Mouse (Mus musculus): ENCODE results near the gene Ptgir.

Gene Ptgir

DNA sequence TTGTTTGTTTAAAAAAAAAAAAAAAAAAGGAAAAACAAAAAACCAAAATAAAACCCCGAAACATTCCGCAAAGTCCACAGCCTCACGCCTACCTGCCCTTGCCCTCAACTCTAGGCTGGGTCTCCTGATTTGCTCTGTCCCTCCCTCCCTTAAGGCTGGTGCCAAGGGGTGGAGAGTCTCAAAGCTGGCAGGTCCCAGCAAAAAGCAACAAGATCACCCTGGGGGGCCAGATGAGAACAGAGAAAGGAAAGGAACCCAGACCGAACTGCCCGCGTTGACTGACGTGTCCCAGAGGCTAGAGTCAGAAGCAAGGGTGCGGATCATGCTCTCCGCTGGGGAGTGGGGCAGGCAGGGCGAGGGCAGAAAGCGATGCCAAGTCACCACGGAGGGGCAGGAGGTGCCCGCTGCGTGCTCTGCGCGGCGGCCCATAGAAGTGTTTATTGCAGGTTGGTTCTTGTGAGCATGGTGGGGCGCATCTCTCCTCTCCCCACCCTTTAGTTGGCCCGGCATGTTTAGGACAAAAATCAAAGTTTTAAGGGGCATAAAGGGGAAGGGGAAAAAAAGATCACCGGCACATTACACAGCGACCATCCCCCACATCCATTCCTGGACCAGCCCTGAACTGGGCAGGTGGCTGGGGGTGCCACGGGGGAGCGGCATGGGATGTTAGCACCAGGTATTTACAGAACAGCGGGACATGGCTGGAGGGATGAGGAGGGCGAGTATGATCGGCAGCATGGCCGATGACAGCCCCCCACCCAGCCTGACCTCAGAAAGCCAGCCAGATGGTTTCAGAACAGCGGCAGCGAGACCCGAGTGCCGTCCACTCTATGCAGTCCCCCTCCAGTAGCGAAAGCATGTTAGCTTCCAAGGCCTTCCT lies 9.4 kb downstream of the Ptgir start:
- no peak for DNase-seq (ENCODE audit: extremely low read depth, low read depth, low spot score)

DNA sequence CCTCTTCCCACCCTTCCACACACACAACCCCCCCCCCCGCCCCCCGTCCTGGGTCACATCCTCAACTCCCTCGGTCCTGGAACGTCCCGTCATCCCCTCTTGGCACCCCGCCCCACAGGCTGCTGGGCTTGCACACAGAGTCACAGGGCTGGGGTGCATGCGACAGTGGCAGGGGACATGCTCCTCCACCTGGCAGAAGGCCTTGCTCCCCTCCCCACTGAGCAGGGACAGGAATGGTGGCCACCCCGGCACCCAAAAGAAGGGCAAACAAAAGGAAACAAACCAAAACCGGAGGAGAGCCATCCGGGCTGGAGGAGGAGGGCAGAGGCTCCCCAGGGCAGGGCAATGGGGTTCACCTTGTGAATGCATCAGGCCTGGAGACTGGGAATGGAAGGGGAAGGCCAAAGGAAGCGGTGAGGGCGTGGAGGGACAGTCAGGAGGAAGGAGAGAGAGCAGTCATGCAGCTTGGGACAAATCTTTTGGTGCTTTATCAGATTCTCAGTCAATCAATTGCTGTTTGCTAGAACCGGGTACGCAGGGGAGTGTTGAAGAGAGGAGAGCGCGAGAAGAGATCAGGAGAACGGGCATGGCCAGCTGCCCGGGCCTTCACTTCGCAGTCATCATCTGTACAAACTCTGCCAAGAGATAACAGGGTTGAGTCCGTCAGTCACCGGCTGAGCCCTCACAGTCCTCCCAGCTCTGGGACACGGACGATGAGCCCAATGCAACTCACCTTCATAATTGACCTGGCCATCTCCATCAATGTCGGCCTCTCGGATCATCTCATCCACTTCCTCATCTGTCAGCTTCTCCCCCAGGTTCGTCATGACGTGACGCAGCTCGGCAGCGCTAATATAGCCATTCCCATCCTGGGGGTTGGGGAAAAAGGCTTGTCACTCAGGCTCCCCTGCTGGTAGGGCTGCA lies 10.3 kb downstream of the Ptgir start:
- no peak for DNase-seq (ENCODE audit: extremely low read depth, low read depth, low spot score)

DNA sequence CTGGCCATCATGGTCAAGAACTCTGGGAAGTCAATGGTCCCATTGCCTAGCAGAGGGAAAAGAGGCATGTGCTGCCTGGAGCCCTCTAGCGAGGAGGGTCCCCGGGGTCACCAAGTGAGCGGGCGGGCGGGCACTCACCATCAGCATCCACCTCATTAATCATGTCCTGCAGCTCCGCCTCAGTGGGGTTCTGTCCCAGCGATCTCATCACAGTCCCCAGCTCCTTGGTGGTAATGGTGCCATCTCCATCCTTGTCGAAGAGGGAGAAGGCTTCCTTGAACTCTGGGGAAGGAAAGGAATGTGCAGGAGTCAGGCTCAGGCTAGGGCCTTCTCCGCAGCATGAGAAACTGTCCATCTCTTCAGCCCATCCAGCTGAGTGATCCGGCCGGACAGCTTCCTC lies 11.2 kb downstream of the Ptgir start:
- no peak for DNase-seq (ENCODE audit: extremely low read depth, low read depth, low spot score)

DNA sequence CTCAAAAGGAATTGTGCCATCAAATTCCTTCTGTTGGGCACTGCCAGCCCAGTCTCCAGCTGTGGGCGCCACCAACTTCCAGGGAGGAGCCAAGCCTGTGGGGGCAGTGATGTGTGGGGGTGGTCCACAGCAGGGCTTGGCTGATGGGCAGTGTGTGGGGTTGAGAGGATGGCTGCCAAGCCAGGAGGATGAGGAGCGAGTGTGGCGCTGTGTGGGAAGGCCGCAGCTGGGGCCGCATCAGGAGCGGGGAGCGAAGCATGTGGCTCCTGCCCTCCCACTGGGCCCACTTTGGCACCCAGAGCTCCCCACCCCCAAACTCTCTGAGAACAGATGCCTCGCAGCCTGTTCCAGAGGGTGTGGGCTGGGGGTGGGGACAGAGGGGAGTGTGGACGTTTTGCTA lies 11.7 kb downstream of the Ptgir start:
- no peak for DNase-seq (ENCODE audit: extremely low read depth, low read depth, low spot score)

DNA sequence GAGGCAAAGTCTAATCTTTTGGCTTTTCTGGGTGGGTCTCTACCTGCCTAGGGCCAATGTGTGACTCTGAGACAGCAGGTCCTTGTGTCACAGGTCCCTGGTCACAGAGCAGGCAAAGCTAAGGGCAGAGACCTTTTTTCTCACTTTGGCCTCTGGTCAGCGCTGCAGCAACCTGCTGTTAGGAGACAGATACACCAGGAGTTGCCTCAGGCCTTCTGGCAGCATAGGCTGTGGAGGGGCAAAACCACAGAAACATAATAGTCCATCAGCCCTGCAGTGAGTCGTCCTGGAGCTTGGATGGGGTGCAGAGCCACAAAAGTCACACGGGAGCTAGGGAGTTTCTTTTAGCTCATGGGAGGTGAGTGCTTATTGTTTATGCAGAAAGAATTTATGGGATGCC lies 12.4 kb downstream of the Ptgir start:
- no peak for DNase-seq (ENCODE audit: extremely low read depth, low read depth, low spot score)

DNA sequence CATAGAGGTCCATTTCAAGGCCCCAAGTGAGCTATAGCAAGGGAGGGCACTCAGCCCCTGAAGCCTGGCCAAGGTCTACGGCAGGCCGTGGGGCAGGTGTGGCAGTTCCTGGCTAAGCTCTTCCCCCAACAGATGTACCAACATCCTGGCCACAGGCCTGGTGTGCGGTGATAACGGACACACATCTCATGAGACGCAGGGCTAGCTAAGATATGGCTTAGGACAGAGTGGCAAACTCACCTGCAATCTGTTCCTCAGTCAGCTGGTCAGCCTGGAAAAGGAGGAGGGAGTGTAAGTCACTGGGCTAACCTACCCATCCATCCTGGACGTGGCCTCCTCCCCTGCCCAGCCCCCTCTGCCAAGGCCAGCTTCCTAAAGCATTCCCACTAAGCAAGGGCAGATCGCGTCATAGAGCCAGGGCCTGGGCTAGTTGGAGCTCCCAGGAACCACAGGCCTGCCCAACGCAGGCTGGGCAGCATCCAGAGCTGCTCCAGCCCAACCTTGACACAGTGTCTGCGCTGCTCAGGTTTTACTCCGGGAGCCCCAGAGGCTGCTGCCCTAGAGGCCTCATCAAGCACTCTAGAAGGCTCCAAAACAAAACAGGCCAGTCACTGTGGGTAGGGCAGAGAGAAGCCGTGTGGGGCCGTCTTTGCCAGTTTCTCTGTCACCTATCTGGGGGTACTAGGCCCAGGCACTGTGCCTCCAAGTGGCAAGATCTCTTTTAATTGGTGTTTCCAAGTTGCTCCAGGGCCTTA lies 13.3 kb downstream of the Ptgir start:
- DNase-seq (ENCODE audit: extremely low read depth, low read depth, low spot score): no peak

DNA sequence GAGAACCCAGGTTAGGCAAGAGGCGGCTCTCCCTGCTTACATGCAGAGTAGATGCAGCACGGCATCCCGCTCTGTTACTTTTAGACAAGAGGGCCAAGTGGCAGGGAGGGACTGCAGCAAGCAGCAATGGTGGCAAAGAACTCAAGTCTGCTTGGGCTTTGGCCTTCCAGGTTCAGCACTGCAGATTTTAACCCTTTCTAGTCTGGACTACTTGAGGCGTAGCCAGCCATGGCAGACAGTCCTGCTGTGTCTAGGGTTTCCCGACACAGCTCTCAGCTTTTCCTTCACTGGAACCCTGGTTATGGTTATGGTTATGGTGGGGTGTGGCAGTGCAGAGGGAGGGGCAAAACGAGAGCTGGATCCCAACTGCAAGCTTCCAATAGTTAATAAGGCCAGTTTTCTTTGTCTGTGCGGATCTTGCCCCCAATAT lies 13.9 kb downstream of the Ptgir start:
- no peak for DNase-seq (ENCODE audit: extremely low read depth, low read depth, low spot score)

DNA sequence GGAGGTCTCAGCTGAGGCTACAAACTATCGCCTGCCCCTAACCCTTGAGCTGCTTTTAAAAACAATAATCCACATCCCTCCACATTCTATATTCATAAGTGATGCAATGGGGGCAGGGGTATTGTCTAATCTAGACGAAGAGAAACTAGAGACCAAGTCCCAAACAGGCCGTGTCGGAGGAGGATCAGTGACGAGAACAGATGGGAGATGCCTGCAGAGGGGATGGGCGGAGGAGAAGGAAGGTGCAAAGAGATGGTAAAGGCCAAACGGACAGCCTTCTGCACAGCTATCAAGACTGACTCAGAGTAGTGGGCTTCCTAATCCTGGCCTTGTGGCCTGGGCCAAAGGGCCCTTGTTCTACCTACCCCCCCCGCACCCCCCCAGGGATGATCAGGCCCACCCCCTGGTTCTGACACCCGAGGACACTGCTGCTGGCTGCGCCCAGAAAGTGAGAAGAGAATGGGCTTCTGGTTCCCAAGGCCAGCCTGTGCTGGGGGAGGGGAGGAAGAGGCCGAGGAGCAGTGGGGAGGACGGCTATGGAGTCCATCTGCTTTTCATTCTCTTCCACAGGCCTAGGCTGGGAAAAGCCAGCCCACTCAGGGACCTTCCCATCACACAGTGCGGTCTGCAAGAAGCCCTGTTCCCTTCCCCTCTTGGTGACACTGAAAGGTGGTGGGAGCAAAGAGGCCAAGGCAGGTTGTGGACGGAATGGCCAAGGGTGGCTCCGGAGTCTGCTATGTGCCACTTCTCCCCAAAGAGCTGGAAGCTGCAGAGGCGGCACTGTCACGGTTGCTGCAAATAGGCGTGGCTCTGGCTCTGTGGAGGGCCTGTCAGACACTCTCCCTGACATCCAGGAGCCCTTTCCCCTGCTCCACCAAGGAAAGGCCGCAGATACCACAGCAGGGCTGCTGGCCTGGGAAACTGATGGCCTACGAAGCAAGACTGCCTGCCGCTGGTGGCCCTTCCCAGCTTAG lies 14.8 kb downstream of the Ptgir start:
- no peak for DNase-seq (ENCODE audit: extremely low read depth, low read depth, low spot score)

DNA sequence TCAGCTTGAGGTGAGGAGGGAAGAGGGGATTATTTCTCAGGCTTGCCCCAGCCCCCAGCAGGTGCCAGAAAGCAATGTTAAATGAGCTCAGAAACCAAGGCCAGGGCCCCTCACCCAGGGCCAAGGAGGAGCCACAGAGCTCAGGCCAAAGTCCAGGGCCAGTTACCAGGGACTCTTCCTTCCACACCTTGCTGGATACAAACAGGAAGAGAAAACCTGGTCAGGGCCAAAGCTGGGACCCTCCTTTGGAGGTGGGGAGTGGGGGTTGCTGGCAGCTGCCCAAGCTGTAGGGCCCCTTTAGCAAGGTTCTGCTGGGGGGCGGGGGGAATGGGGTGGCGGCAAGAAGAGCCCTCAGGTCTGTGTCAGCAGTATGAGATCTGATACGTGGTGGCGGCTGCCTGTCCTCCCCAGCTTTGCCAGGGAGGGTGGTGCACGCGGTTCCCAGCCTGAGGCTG lies 15.6 kb downstream of the Ptgir start:
- no peak for DNase-seq (ENCODE audit: extremely low read depth, low read depth, low spot score)

DNA sequence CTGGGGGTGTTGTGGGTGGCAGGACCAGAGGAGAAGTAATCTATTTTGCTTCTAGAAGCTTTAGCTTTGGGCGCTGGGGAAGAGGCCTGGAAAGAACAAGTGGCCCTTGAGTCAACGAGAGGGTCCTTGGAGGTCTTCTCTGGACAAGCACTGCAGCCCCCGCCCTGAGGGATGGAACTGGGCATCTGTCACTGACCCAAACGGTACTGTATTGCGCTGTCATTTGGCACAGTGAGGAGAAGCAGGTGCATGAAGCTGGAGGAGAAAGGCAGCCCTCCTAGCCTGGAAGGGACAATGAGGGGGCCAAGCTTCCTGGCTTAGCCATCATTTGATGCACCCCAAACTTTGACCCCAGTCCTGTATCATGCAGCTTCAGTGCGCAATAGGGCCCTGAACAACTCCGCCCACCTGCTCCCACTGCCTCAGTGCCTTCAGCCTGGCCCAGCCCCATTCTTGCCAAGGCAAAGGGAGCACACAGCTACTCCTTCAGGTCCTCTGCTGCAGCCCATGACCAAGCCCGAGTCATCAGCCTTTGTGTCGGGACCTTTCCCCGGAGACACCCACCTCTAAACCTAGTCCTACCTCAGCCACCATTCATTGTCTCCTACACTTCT lies 16.2 kb downstream of the Ptgir start:
- DNase-seq (ENCODE audit: extremely low read depth, low read depth, low spot score): no peak

DNA sequence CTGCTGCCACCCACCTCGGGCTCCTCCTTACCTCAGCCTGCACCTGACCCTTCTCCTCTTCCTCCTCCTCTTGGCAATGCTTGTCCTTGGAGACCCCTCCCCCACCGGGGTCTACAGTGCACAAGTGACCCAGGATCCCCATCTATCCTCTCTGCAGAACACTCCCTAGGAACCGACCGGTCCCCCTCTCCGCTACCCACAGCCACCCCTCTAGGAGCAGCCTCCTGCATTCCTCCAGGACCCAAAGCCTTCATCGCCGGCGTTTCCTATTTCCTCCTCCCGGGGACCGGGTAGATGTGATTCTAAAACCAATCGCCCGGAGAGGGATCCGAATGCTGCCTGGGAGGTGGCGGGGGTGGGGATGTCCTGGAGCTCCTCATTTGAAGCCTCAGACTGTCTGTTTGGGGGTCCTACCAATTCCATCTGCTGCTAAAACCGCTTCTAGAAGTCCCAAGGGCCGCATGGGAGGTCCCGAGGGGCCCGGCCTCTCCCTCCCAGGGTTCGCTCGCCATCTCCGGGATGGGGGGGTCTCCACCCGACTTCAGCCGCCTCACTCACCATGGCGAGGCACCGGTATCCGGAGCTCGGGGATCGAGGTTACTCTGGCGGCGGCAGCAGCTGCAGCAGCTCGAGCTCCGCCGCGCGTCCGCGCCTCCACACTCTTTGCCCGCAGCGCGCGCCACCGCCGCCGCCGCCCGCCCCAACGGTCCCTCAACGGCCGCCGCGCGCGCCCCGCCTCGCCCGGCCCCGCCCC lies 17.2 kb downstream of the Ptgir start:
- DNase-seq (ENCODE audit: extremely low read depth, low read depth, low spot score): no peak

DNA sequence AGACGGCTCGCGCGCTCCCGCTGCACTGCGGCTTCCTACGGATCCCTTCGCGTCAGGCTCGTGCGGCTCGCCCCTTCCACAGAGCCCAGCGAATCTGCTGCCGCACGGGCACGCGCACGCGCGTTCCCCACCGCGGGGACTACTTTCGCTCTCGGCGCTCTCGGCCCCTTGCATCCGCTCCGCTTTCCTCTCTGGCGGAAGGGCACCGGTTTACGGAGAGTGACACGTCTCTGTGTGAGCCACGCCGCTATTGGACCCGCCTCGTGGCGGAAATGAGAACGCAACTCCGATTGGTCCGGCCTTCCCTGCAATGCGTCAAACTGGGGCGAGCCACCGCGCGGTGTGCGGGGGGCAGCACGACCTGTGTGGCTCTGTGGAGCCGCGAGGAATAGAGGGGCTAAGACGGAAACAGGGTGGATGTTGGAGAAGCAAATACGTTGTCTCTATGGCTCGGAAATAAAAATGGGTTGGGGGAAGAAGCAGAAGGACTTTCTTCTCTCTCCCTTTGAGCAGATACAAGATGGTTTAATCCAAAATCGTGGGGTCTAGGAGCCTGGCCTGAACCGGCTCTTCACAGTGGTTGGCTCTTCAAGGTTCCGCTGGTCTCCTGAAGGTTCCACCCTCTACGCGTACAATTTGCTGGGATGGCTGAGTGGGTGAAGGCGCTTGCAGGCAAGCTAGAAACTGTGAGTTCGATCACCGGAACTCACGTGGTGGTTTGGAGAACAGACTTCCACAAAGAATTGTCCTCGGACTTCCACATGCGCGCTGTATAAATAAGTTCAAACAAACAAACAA lies 17.9 kb downstream of the Ptgir start, which contains the start of gene Calm3:
Calm3 (minus strand) TSS at position 78 of the 798 bp plus-strand sequence.
- DNase-seq (ENCODE audit: extremely low read depth, low read depth, low spot score): peak; percentile 91

DNA sequence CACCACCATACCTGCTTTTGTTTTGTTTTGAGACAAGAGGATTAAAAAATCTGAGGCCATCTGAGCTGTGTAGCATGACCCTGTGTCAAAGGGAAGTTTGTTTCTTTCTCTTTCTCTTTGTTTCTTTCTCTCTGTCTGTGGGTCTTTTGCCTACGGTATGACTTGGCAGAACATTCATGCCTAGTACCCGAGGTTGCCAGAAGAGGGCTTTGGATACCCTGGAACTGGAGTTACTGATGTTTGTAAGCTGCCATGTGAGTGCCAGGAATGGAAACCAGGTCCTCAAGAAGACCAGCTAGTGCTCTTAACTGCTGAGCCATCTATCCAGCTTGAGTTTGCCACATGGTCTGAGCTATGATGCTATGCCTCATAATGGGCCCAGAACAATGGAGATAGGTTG lies 22.1 kb downstream of the Ptgir start:
- no peak for DNase-seq (ENCODE audit: extremely low read depth, low read depth, low spot score)

DNA sequence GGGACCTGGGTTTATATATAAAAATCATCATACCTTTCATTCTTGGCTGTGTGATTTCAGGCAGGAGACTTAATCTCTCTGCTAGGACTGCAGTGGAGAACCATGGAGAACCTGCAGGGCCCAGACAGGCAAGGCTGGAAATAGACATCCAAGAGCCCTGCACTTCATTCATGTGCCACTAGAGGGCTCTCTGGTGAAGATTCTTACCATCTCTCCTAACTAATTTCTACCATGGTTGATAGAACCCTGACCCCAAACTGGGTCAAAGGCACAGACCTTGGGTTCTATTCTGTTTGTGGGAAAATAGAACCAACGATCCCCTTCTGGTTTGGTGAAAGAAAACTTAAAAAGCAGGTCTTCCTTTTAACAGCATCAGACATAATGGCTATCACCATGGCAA lies 24.6 kb downstream of the Ptgir start:
- DNase-seq (ENCODE audit: extremely low read depth, low read depth, low spot score): no peak

DNA sequence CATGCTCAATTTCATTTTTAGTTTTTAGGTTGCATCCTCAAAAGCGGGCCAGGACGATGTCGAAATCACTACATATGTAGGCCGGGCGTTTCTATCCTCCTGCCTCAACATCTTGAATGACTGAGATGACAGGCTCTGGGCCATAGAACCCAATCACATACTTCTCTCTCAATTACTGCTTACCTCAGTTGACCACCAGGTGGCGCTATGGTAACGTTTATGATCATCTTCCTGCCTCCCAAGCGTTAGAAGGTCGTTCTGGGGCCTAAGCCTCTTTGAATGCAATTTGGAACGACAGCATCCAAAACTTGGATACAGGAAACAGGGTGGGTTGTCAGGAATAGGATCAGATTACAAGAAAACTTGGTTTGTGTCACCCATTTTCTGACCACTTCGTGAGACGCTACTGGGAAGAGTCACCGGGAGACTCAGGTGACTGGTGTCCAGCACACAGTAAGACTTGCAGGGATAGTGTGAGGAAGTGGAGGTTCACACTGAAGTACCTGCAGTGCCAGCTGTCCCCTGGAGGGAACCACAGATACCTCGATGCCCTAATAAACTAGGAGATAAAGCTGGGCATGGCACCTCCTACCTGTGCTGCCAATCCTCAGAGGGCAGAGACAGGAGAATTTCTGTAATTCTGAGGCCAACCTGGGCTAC lies 25.8 kb downstream of the Ptgir start:
- DNase-seq (ENCODE audit: extremely low read depth, low read depth, low spot score): no peak

DNA sequence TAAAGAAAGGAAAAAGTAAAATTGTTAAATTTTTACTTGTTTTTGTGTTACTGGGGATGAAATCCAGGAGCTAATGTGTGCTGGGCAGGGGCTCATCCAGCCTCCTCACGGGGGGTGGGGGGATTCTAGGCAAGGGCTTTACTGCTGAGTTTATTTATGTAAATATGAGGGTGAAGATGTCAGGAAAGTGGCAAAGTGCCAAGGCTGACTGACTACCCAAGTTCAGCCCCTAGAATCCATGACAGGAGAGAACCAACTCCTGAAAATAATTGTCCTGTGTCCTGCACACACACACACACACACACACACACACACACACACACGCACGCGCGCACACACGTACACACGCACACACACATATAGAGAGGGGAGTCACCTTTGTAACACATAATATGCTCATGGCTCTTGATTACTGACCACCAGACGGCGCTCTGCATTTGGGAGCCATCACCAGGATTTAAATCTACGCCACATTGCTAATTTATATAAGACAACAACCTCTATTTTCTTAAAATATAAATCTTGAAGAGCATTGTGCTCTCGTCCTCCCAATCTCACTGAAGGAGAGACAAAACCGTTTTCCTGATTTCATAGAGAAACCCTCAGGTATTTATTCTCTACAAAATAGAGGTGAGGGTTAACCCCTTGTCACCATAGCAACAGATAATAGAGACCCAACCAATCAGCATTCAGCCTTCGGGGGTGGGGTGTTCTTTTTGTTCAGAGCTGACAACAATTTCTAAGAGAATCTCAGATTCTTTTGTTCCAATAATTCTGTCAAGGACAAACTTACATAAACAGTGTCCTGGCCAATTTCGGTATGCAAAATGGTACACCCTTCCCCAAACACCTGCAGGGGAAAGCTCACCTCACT lies 26.7 kb downstream of the Ptgir start:
- no peak for DNase-seq (ENCODE audit: extremely low read depth, low read depth, low spot score)
